8 mouse cellular contexts compared by ENCODE assay signal in genomic region chr6:6216507-6217285, GRCm38 (mm10). TPM values are rescaled to one million over a fixed set of nuclear protein-coding genes. Genes with fewer than 3 reads are reported as not detected.
DNase-seq lines count a peak whose midpoint lies in the region; ATAC-seq and TF ChIP-seq lines count a peak whose summit lies in the region.

Slc25a13 (minus strand) TSS chr6:6217173.

- peak; percentile 62; the same call in 1 of the 2 replicates for TF ChIP-seq POLR2A in liver, adult 2 months (IDR thresholded peaks at IDR 0.05; ENCODE audit: extremely low read depth, insufficient read depth, low read length)

- peak within 1 kb of the TSS; percentile 58 for H3K9ac ChIP-seq in hindbrain, postnatal 0 days (replicated peaks; ENCODE audit: low read length)
- H3K9ac ChIP-seq in liver, adult 2 months (ENCODE audit: low read depth, low read length): peak within 1 kb of the TSS; percentile 89

- H3K27me3 ChIP-seq in hindbrain, postnatal 0 days (ENCODE audit: insufficient read depth, low read length): no peaks in the 10 kb centered on the region
- no peaks in the 10 kb centered on the region for H3K27me3 ChIP-seq in liver, adult 2 months (ENCODE audit: control insufficient read depth, insufficient read depth, low read length)
- no peaks in the 10 kb centered on the region for H3K27me3 ChIP-seq in splenic B cell, adult 2 months (ENCODE audit: control insufficient read depth, insufficient read depth, low read length, poor library complexity, severe bottlenecking)

- TF ChIP-seq CTCF in hindbrain, postnatal 0 days (IDR thresholded peaks at IDR 0.05; ENCODE audit: low read depth): no peak
- TF ChIP-seq CTCF in liver, adult 2 months (IDR thresholded peaks at IDR 0.05; ENCODE audit: low read depth, low read length): no peak

- peak within 1 kb of the TSS; percentile 67 for H3K4me3 ChIP-seq in hindbrain, postnatal 0 days (ENCODE audit: low read length)
- H3K4me3 ChIP-seq in liver, adult 2 months (ENCODE audit: insufficient read depth, low read depth, low read length): peak within 1 kb of the TSS; percentile 86

- under 1% methylated on average over 51 of the region's 51 CpGs for WGBS in hindbrain, postnatal 0 days
- WGBS in liver, adult 2 months: under 1% methylated on average over 50 of the region's 51 CpGs

- no peaks in the 10 kb centered on the region for H3K36me3 ChIP-seq in hindbrain, postnatal 0 days (ENCODE audit: insufficient read depth, low read length)
- H3K36me3 ChIP-seq in liver, adult 2 months (ENCODE audit: control insufficient read depth, insufficient read depth, low read length): no peaks in the 10 kb centered on the region; the same call in 1 of the 2 replicates
- H3K36me3 ChIP-seq in splenic B cell, adult 2 months (ENCODE audit: control insufficient read depth, insufficient read depth, low read length, poor library complexity, severe bottlenecking): no peaks in the 10 kb centered on the region

- peaks cover 5% of the 10 kb centered on the region; the same call in 1 of the 2 replicates for H3K4me1 ChIP-seq in hindbrain, postnatal 0 days (ENCODE audit: insufficient read depth, low read length)
- peaks cover 24% of the 10 kb centered on the region for H3K4me1 ChIP-seq in liver, adult 2 months (ENCODE audit: control insufficient read depth, insufficient read depth, low read length)

- no peak within 1 kb of the TSS for H3K27ac ChIP-seq in hindbrain, postnatal 0 days
- peak within 1 kb of the TSS; percentile 96 for H3K27ac ChIP-seq in liver, adult 2 months (replicated peaks; ENCODE audit: insufficient read depth, low read depth, low read length)

- H3K79me2 ChIP-seq in liver, adult 2 months (ENCODE audit: control insufficient read depth, insufficient read depth, low read length): peaks cover 16% of the 10 kb centered on the region; the same call in 1 of the 2 replicates

- H3K4me2 ChIP-seq in hindbrain, postnatal 0 days (ENCODE audit: low read depth, low read length): peak within 1 kb of the TSS; percentile 99

- DNase-seq in layer of hippocampus, adult 11-12 months (ENCODE audit: low spot score): peak; percentile 48
- no peak for DNase-seq in layer of hippocampus, adult 9-10 months (ENCODE audit: low spot score)
- DNase-seq in cerebellum, adult 9-10 months: peak; percentile 21
- DNase-seq in gastrocnemius, adult 8-10 months (ENCODE audit: low spot score in 2 of 2): peak; percentile 11 to 17
- peak; percentile 60 for DNase-seq in hindbrain, postnatal 0 days (ENCODE audit: low spot score)
- peak; percentile 86 for DNase-seq in liver, adult 2 months (ENCODE audit: extremely low read depth, low read depth, low spot score)
- peak; percentile 33 to 48 for DNase-seq in monocyte, adult 2 months (ENCODE audit: low read depth in 1 of 2, low spot score in 2 of 2)
- DNase-seq in splenic B cell, adult 2 months (ENCODE audit: low read depth, low spot score): peak; percentile 43

- H3K9me3 ChIP-seq in hindbrain, postnatal 0 days (ENCODE audit: low read length): no peaks in the 10 kb centered on the region

- peak; percentile 94 for ATAC-seq in hindbrain, postnatal 0 days

RNA-seq across cellular contexts. Expression of gene Slc25a13, which starts in this region (rescaled TPM):
- 1 to 10 TPM in 1 of 4 experiments, under 1 TPM in 3; 0.54 to 1.2 (median 0.79) TPM for total RNA-seq in gastrocnemius, adult 8-10 months (2022)
- total RNA-seq in hindbrain, postnatal 0 days (2014; rRNA removed): 2.5 and 3.4 TPM in 2 replicates
- 3.5 and 4.4 TPM in 2 replicates for polyA plus RNA-seq in hindbrain, postnatal 0 days (2015; fragmentation: Nextera tagmentation; extraction: Ambion mirVana)
- 206 and 232 TPM in 2 replicates for total RNA-seq in liver, adult 2 months (2014; rRNA removed)
- 53.5 and 60.3 TPM in 2 replicates for polyA plus RNA-seq in liver, adult 2 months (2012; rRNA removed)

Comparison
In these comparisons a context has a peak if more than half of its experiments do, and no peak if none do; other contexts are left out.
1. RNA of gene Slc25a13 (total RNA-seq): 206 to 232 TPM in liver, adult 2 months; 2.5 to 3.4 TPM in hindbrain, postnatal 0 days and 0.54 to 1.2 TPM in gastrocnemius, adult 8-10 months; every median in the first group is over 10 times any median in the second.
2. RNA of gene Slc25a13 (polyA plus RNA-seq): 53.5 to 60.3 TPM in liver, adult 2 months; 3.5 to 4.4 TPM in hindbrain, postnatal 0 days; every median in the first group is over 10 times any median in the second.